Mouse (Mus musculus) large intestine, adult 2 months (tissue): ENCODE data around the gene Tlcd1. TPM values are rescaled to one million over a fixed set of nuclear protein-coding genes. Genes with fewer than 3 reads are reported as not detected.

ENCODE experiments used
- DNase-seq: peaks from one replicate; pipeline ENCODE4 v3.0.0-alpha.2; 2012; ENCODE audit warnings: low read depth, low spot score
- WGBS: fragments of 180-500 bp; shearing (Covaris S2); methylation state at CpG from one replicate; pipeline ENCODE4 v1.1.7; 2018; 5-methylcytosine and 5-hydroxymethylcytosine counted together
- polyA plus RNA-seq: library from polyadenylated mRNA; depleted of rRNA; stranded (reverse); fragments of >200 nt; gene quantifications from 2 replicates; pipeline ENCODE4 v1.2.3, GENCODE M21; 2012

Tlcd1 gene
- polyA plus RNA-seq, 1 experiment, result 6.8 TPM

GRCm38 (mm10) chr11:78160171-78160570 is 16.3 kb upstream of the Tlcd1 start:
- no peak for DNase-seq
- 77% methylated on average over 18 of the region's 18 CpGs for WGBS

GRCm38 (mm10) chr11:78160675-78161074 is 15.8 kb upstream of the Tlcd1 start:
- DNase-seq, result no peak
- 83% methylated on average over 3 of the region's 3 CpGs for WGBS

- DNase-seq, result no peak
- WGBS, result 87% methylated on average over 14 of the region's 14 CpGs
Observed at GRCm38 (mm10) chr11:78161169-78161568, 15.3 kb upstream of the Tlcd1 start.

- WGBS, result 27% methylated on average over 4 of the region's 4 CpGs
- DNase-seq, result no peak
Observed at GRCm38 (mm10) chr11:78161968-78162367, 14.5 kb upstream of the Tlcd1 start.

- DNase-seq, result no peak
- WGBS, result 17% methylated on average over 6 of the region's 6 CpGs
Observed at GRCm38 (mm10) chr11:78162504-78162903, 14.0 kb upstream of the Tlcd1 start.

- DNase-seq, result no peak
- WGBS, result 74% methylated on average over 2 of the region's 2 CpGs
Observed at GRCm38 (mm10) chr11:78163045-78163444, 13.5 kb upstream of the Tlcd1 start.

GRCm38 (mm10) chr11:78163681-78164603 is 12.6 kb upstream of the Tlcd1 start:
- 1% methylated on average over 22 of the region's 22 CpGs for WGBS
- no peak for DNase-seq

- DNase-seq, result no peak
- WGBS, result 2% methylated on average over 14 of the region's 14 CpGs
Observed at GRCm38 (mm10) chr11:78164604-78164923, 11.9 kb upstream of the Tlcd1 start.

- no peak for DNase-seq
- WGBS, result under 1% methylated on average over 78 of the region's 78 CpGs
Observed at GRCm38 (mm10) chr11:78164924-78165760, 11.4 kb upstream of the Tlcd1 start, which contains the start of gene Traf4. Gene Traf4, minus strand, starts transcription at chr11:78165589.

GRCm38 (mm10) chr11:78165761-78166109 is 10.8 kb upstream of the Tlcd1 start:
- no peak for DNase-seq

GRCm38 (mm10) chr11:78166161-78166560 is 10.3 kb upstream of the Tlcd1 start:
- WGBS, result 44% methylated on average over 4 of the region's 4 CpGs
- no peak for DNase-seq

More at GRCm38 (mm10) chr11:78165761-78166109, 10.8 kb upstream of the Tlcd1 start:
- WGBS, result 1% methylated on average over 16 of the region's 16 CpGs

- WGBS, result 55% methylated on average over 6 of the region's 6 CpGs
- no peak for DNase-seq
Observed at GRCm38 (mm10) chr11:78166640-78167039, 9.9 kb upstream of the Tlcd1 start.

- DNase-seq, result no peak
- 88% methylated on average over 14 of the region's 14 CpGs for whole genome bisulfite sequencing
Observed at GRCm38 (mm10) chr11:78167257-78167959, 9.1 kb upstream of the Tlcd1 start.

- DNase-seq, result no peak
- 25% methylated on average over 19 of the region's 19 CpGs for WGBS
Observed at GRCm38 (mm10) chr11:78168541-78169468, 7.7 kb upstream of the Tlcd1 start.

GRCm38 (mm10) chr11:78170306-78170705 is 6.2 kb upstream of the Tlcd1 start:
- 62% methylated on average over 15 of the region's 15 CpGs for WGBS
- no peak for DNase-seq

- 57% methylated on average over 4 of the region's 4 CpGs for WGBS
Observed at GRCm38 (mm10) chr11:78171328-78171727, 5.2 kb upstream of the Tlcd1 start.

GRCm38 (mm10) chr11:78172034-78172747 is 4.3 kb upstream of the Tlcd1 start:
- no peak for DNase-seq
- WGBS, result 78% methylated on average over 16 of the region's 16 CpGs

More at GRCm38 (mm10) chr11:78171328-78171727, 5.2 kb upstream of the Tlcd1 start:
- no peak for DNase-seq

GRCm38 (mm10) chr11:78172748-78173383 is 3.6 kb upstream of the Tlcd1 start:
- no peak for DNase-seq
- 73% methylated on average over 19 of the region's 19 CpGs for WGBS
